Comparison of ENCODE assay signal across 8 mouse cellular contexts in the genomic region with DNA sequence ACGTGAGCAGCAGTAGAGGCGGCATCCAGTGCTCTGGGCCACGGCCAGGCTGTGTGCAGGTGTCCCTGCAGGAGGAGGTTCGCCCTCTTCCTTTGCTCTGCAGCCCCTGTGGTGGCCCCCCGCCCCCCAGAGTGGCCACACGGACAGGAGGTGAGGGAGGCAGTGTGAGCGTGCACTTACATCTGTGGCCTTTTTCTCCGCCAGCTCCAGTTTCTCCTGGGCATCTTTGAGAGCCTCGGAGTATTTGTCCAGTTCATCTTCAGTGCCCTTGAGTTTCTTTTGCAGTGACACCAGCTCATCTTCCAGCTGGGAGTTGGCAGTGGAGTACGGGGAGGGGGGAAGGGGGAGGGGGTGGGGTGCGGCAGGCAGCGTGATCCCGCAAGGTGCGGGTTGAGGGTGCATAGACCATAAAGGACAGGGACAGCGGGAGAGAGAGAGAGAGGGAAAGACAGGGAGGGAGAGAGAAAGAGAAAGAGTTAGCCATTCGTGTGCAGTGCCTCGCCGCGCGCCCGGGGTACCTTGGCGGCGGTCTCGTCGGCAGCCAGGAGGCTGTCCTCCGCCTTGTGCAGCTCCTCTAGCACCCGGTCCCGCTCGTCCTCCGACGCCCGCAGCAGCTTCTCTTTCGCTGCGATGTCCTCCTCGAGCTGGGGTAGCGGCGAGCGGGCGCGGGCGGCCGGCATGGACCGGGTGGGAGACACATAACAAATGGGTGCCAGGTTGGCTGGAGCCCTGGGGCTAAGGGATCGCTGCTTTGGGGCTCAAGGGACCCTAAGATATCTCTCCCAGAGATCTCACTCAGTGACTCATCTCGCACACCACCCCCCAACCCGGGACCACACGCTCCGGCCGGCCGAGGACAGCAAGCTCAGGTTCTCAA. TPM values are rescaled to one million over a fixed set of nuclear protein-coding genes. Genes with fewer than 3 reads are reported as not detected.
A peak's percentile ranks its signal among the peaks of the same experiment; 100 is the strongest.
DNase-seq lines count a peak whose midpoint lies in the region; ATAC-seq and TF ChIP-seq lines count a peak whose summit lies in the region.

No protein-coding gene starts in this region.

- ATAC-seq in kidney, embryonic 14.5 days (ENCODE audit: low FRiP score, low TSS enrichment) = no peak
- ATAC-seq in hindbrain, embryonic 15.5 days (ENCODE audit: low FRiP score, low read depth) = no peak
- no peak for ATAC-seq in midbrain, embryonic 13.5 days

- H3K4me3 ChIP-seq in kidney, embryonic 14.5 days (ENCODE audit: low read length) = peak overlapping the region; percentile 60
- peak overlapping the region; percentile 78 for H3K4me3 ChIP-seq in ES-Bruce4 (ENCODE audit: low read depth, low read length)
- peak overlapping the region; percentile 45 for H3K4me3 ChIP-seq in hindbrain, embryonic 15.5 days
- peak overlapping the region; percentile 52 for H3K4me3 ChIP-seq in midbrain, embryonic 13.5 days (replicated peaks)

- peak overlapping the region; percentile 53; the same call in 1 of the 2 replicates for H3K27ac ChIP-seq in kidney, embryonic 14.5 days (ENCODE audit: low read depth, low read length)
- no peak overlapping the region for H3K27ac ChIP-seq in ES-Bruce4 (ENCODE audit: insufficient read depth, low read length)
- H3K27ac ChIP-seq in hindbrain, embryonic 15.5 days (replicated peaks) = no peak overlapping the region
- no peak overlapping the region for H3K27ac ChIP-seq in midbrain, embryonic 13.5 days

- DNase-seq in kidney, adult 11 months = no peak
- DNase-seq in embryo, embryonic 9.5 days (ENCODE audit: extremely low spot score) = peak; percentile 48
- no peak for DNase-seq in urinary bladder, postnatal 14 days (ENCODE audit: low spot score)
- no peak for DNase-seq in spleen, postnatal 36 days (ENCODE audit: low spot score in 2 of 2)

- peak overlapping the region; percentile 79 for H3K4me2 ChIP-seq in kidney, embryonic 14.5 days (replicated peaks; ENCODE audit: low read depth, low read length)
- peak overlapping the region; percentile 92 for H3K4me2 ChIP-seq in hindbrain, embryonic 15.5 days
- H3K4me2 ChIP-seq in midbrain, embryonic 13.5 days (replicated peaks) = peak overlapping the region; percentile 91

- no peak for TF ChIP-seq POLR2A in ES-Bruce4 (IDR thresholded peaks at IDR 0.05; ENCODE audit: insufficient read depth, low read length)

- H3K4me1 ChIP-seq in kidney, embryonic 14.5 days (ENCODE audit: control insufficient read depth, insufficient read depth, low read length) = peaks cover 28% of the 10 kb centered on the region
- H3K4me1 ChIP-seq in ES-Bruce4 (ENCODE audit: control insufficient read depth, insufficient read depth, low read length) = no peaks in the 10 kb centered on the region
- peaks cover 36% of the 10 kb centered on the region for H3K4me1 ChIP-seq in hindbrain, embryonic 15.5 days (replicated peaks)
- H3K4me1 ChIP-seq in midbrain, embryonic 13.5 days (replicated peaks) = peaks cover 32% of the 10 kb centered on the region

- no peaks in the 10 kb centered on the region for H3K36me3 ChIP-seq in kidney, embryonic 14.5 days (ENCODE audit: control insufficient read depth, insufficient read depth, low read length)
- no peaks in the 10 kb centered on the region for H3K36me3 ChIP-seq in ES-Bruce4 (ENCODE audit: control insufficient read depth, insufficient read depth, low read length, poor library complexity, severe bottlenecking)
- no peaks in the 10 kb centered on the region for H3K36me3 ChIP-seq in hindbrain, embryonic 15.5 days
- H3K36me3 ChIP-seq in midbrain, embryonic 13.5 days = no peaks in the 10 kb centered on the region

- peak overlapping the region; percentile 72 for H3K9ac ChIP-seq in kidney, embryonic 14.5 days (ENCODE audit: low read depth, low read length)
- peak overlapping the region; percentile 61 for H3K9ac ChIP-seq in ES-Bruce4 (ENCODE audit: low read depth, poor library complexity, severe bottlenecking)
- peak overlapping the region; percentile 49 for H3K9ac ChIP-seq in hindbrain, embryonic 15.5 days
- H3K9ac ChIP-seq in midbrain, embryonic 13.5 days (replicated peaks) = peak overlapping the region; percentile 71

- no peak for TF ChIP-seq EP300 in ES-Bruce4 (IDR thresholded peaks at IDR 0.05; ENCODE audit: insufficient read depth, low read depth, low read length)

- H3K27me3 ChIP-seq in kidney, embryonic 14.5 days (ENCODE audit: control insufficient read depth, insufficient read depth, low read length) = 0 out of 2 replicates have a peak, but pooled peaks cover 4% of the 10 kb centered on the region
- H3K27me3 ChIP-seq in ES-Bruce4 (ENCODE audit: control insufficient read depth, insufficient read depth, low read length, poor library complexity, severe bottlenecking) = no peaks in the 10 kb centered on the region; the same call in 1 of the 2 replicates
- peaks cover 34% of the 10 kb centered on the region for H3K27me3 ChIP-seq in hindbrain, embryonic 15.5 days
- peaks cover 72% of the 10 kb centered on the region for H3K27me3 ChIP-seq in midbrain, embryonic 13.5 days

- WGBS in kidney, embryonic 14.5 days = under 1% methylated on average over 40 of the region's 50 CpGs
- under 1% methylated on average over 50 of the region's 50 CpGs for WGBS in hindbrain, embryonic 15.5 days
- 1% methylated on average over 50 of the region's 50 CpGs for WGBS in midbrain, embryonic 13.5 days

- H3K9me3 ChIP-seq in kidney, embryonic 14.5 days (ENCODE audit: control insufficient read depth, low read length) = no peaks in the 10 kb centered on the region
- no peaks in the 10 kb centered on the region for H3K9me3 ChIP-seq in ES-Bruce4 (replicated peaks; ENCODE audit: control insufficient read depth, insufficient read depth, low read length, poor library complexity, severe bottlenecking)
- H3K9me3 ChIP-seq in hindbrain, embryonic 15.5 days = no peaks in the 10 kb centered on the region
- H3K9me3 ChIP-seq in midbrain, embryonic 13.5 days = no peaks in the 10 kb centered on the region

- no peak for TF ChIP-seq CTCF in ES-Bruce4 (IDR thresholded peaks at IDR 0.05; ENCODE audit: low read depth, low read length)

RNA-seq across cellular contexts. Expression of a gene that starts 1.4 kb away (rescaled TPM):
- polyA plus RNA-seq in kidney, embryonic 14.5 days (2014; fragmentation: Nextera tagmentation; extraction: Ambion mirVana) = 395 and 422 TPM in 2 replicates
- 1,516 and 1,556 TPM in 2 replicates for polyA plus RNA-seq in ES-Bruce4 (2011; ENCODE audit: insufficient read depth, insufficient read length, low read depth, missing spikeins)
- polyA plus RNA-seq in hindbrain, embryonic 15.5 days (2015; fragmentation: Nextera tagmentation; extraction: Ambion mirVana) = 171 and 180 TPM in 2 replicates
- 115 and 118 TPM in 2 replicates for polyA plus RNA-seq in midbrain, embryonic 13.5 days (2015; fragmentation: Nextera tagmentation; extraction: Ambion mirVana)
